Mouse (Mus musculus) heart, adult 2 months (tissue): ENCODE data around the gene Mybpc1.

ENCODE experiments used
- CTCF ChIP-seq: fragments of 200-600 bp; IDR thresholded peaks from 2 replicates; pipeline ENCODE4 v1.8.1; 2022; ENCODE audit warnings: antibody characterized with exemption, mild to moderate bottlenecking, moderate library complexity
- EP300 ChIP-seq: fragments of 200-500 bp; IDR thresholded peaks from 2 replicates; pipeline ENCODE4 v1.6.1; 2011; ENCODE audit warnings: low read depth, low read length, control low read depth; ENCODE audit not compliant: insufficient read depth
- POLR2A ChIP-seq: fragments of 200-500 bp; IDR thresholded peaks from 2 replicates; pipeline ENCODE4 v1.6.1; 2011; ENCODE audit warnings: mild to moderate bottlenecking, low read depth, low read length, control low read depth; ENCODE audit not compliant: insufficient read depth

DNA sequence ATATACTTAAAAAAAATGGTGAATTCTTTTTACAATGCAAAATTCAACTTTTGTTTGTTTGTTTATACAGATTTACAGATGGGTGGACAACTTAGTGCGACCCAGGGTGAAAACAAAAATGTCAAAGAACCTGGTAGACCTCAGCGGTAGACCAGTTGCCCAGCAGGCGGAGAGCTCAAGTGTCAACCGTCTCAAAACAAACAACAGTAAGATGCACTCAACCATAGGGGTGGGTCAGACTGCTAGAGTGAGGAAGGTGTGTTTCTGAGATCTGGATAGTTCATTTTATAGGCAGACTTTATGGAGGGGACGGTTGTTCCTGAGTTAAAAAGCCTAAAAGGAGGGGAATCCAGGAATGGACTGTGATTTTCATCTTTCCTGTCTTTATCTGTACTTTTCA is 116.3 kb downstream of the Mybpc1 start:
- no peak for TF ChIP-seq CTCF
- TF ChIP-seq EP300, result no peak
- no peak for TF ChIP-seq POLR2A
